Mouse (Mus musculus) gastrocnemius, postnatal 25 days (tissue): Measurements from ENCODE around the gene Elmod1. TPM values are rescaled to one million over a fixed set of nuclear protein-coding genes. Genes with fewer than 3 reads are reported as not detected.
"Not testable (repeated sequence)": the region's sequence is repeated elsewhere in the genome, so short reads cannot be mapped to it uniquely, and the experiment has no call there.

Experiments
- DNase-seq: peaks from one replicate; pipeline ENCODE4 v3.0.0; 2022
- long read RNA-seq, 2 experiments: library from polyadenylated mRNA; stranded (forward); transcript quantifications; one replicate each; pipeline ENCODE4 v2.0.0; 2021
- total RNA-seq, 2 experiments: library from RNA; stranded (reverse); gene quantifications; 1 replicate in 1 of 2; 2 replicates in 1 of 2; pipeline ENCODE4 v1.2.3; 2021

Gene Elmod1
- total RNA-seq, result not detected
- long read RNA-seq, experiment 1, result 0 reads
- long read RNA-seq, experiment 2, result 0 reads

DNA sequence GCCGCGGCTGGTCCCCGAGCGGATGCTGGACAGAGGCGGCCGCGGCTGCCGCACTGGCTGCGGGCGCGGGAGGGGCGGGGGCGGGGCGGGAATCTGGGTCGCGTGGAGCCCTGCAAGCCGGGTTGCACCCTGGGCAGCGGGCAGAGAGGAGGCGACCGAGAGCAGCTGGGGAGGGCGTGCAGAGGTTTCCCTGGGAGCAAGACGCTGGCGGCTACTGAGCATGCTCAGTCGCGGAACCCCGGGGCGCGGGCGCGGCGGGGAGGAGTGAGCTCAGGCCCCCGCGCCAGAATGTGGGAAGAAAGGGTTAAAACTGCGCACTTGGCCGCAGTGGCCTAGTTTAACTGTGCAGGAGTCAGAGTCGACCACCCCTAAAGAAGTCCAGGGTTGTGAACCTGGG, at the start of gene Elmod1:
TSS of gene Elmod1 (minus strand) at position 180 of the 397 bp plus-strand sequence.
- no peak for DNase-seq

GRCm38 (mm10) chr9:54022795-54023194, 47.7 kb upstream of the Elmod1 start:
- DNase-seq, result no peak

DNA sequence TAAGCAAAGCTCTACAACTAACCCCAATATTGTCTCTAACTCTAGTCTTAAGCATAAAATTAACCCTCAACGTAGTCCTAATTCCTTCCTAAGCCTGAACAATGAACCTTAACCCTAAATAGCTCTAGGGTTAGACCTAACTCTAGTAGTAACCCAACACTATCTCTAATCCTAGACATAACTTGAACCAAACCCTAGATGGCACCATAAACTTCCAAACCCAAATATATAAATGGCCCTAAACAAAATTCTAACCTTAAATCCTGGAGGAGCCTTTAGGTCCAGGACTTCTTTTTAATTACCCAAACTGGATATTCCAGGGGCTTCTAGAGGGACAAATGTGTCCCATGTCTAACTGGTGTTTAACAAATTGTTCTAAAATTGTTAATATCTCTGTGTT, 19.4 kb upstream of the Elmod1 start:
- no peak for DNase-seq

DNA sequence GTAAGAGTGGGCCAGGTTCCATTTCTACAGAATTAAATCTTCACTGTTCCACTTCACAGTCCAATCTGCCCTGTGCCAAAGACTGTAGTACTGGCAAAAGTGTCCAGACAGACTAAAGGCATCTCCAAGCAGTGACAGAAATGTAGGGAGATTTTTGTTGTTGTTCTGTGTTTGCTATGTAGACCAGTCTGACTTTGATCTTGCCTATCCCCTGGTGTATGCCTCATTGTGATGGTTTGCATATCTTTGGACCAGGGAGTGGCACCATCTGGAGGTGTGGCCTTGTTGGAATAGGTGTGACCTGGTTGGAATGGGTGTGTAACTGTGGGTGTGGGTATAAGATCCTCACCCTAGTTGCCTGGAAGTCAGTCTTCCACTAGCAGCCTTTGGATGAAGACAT, 17.5 kb upstream of the Elmod1 start:
- DNase-seq, result not testable (repeated sequence)

GRCm38 (mm10) chr9:53990921-53991320, 15.8 kb upstream of the Elmod1 start:
- no peak for DNase-seq

- DNase-seq, result no peak
Measured at GRCm38 (mm10) chr9:53986972-53987371, 11.9 kb upstream of the Elmod1 start.

DNA sequence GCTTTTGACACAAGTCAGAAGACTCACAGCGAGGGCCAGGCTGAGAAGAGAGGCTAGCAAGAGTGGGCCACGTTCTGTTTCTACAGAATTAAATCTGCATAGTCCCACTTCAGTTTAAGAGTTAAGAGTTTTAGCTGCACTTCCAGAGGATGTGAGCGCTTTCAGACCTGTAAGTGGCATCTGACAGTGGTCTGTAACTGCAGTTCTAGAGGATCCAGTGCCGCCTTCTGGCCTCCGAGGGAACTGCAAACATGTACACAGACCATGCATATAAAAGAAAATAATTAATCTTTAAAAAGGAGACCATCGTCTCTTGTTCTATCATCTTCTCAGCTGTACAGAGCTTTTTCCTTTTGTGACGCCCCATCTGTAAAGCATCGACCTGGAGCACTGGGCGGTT, 9.8 kb upstream of the Elmod1 start:
- DNase-seq, result no peak

GRCm38 (mm10) chr9:53974328-53975121, 576 bp downstream of the Elmod1 start:
- DNase-seq, result no peak

- no peak for DNase-seq
Measured at GRCm38 (mm10) chr9:53973929-53974327, 1.2 kb downstream of the Elmod1 start.

GRCm38 (mm10) chr9:53973241-53973640, 1.9 kb downstream of the Elmod1 start:
- no peak for DNase-seq

GRCm38 (mm10) chr9:53972358-53972757, 2.7 kb downstream of the Elmod1 start:
- no peak for DNase-seq

- no peak for DNase-seq
Measured at GRCm38 (mm10) chr9:53967610-53968368, 7.3 kb downstream of the Elmod1 start.

DNA sequence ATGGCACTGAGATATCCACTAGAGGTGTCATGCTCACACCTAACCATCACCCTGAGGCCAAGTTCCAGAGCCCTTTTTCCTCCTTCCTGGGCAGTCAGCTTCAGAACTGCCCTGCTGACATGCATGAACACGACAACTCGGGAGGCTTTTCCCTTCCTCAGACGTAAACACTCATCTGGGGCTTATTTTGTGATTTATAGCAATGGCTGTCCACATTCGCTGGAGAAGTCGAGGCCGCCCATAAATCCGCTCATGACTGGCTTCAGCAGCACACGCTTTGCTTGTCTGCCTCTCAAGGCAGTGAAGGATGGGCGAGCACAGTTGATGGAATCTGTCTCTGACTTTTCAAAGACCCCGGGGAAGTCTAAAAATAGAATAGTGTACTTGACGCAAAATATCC, 18.1 kb downstream of the Elmod1 start:
- DNase-seq, result no peak

- DNase-seq, result no peak
Measured at GRCm38 (mm10) chr9:53954853-53955252, 20.2 kb downstream of the Elmod1 start.

GRCm38 (mm10) chr9:53947463-53947862, 27.6 kb downstream of the Elmod1 start:
- no peak for DNase-seq

DNA sequence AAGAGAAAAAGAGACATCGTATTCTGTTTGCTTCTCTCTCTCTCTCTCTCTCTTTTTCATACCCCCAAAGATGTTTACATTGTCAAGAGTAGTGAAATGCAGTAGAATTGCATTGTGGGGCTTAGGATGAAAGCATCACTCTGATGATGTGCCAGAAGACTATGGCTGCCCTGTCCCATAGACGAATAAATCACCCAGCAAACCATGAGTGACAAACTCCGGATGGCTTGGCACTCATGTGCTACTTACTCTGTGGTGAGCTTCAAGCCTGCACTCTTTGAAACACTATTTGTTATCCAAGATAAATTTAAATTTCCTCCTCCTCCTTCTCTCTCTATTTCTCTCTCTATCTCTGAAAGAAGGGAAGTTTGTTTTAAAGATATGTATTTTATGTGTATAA, 36.5 kb downstream of the Elmod1 start:
- no peak for DNase-seq

DNA sequence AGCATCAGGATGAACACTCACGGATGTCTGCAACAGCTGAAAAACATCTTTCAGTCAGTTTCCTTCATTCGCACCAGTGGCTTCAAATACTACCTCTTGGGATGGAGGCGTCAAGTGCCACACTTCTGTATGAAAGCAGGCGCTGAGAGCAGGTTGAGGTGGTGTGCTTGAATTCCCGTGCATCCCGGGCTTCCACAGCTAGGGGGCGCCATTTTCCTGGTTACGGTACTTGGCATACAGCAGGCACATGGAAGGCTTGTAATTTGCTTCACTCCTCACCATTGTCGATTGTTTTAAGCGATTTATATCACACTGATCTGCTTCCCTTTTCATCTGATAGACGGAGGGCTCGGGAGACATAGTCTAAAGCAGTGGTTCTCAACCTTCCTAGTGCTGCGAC, 40.9 kb downstream of the Elmod1 start:
- DNase-seq, result no peak

- no peak for DNase-seq
Measured at GRCm38 (mm10) chr9:53933375-53933774, 41.7 kb downstream of the Elmod1 start.

- DNase-seq, result no peak
Measured at GRCm38 (mm10) chr9:53930906-53931305, 44.2 kb downstream of the Elmod1 start.

DNA sequence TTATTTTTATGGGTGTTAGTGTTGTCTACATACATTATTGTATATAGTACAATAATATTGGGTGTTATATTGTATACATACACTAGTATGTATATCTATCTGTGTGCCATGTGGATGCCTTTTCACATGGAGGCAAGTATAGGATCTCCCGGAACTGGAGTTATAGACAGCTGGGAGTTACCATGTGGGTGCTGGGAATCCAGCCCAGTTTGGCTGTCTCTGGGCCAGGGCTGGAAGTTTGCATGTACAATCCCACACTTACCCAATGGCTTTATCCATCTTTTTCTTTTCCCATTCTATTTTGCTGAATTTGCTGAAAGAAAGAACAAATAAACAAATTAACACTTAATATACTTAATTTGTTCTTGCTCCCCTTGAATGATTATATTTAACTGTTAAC, 54.0 kb downstream of the Elmod1 start:
- DNase-seq, result no peak

DNA sequence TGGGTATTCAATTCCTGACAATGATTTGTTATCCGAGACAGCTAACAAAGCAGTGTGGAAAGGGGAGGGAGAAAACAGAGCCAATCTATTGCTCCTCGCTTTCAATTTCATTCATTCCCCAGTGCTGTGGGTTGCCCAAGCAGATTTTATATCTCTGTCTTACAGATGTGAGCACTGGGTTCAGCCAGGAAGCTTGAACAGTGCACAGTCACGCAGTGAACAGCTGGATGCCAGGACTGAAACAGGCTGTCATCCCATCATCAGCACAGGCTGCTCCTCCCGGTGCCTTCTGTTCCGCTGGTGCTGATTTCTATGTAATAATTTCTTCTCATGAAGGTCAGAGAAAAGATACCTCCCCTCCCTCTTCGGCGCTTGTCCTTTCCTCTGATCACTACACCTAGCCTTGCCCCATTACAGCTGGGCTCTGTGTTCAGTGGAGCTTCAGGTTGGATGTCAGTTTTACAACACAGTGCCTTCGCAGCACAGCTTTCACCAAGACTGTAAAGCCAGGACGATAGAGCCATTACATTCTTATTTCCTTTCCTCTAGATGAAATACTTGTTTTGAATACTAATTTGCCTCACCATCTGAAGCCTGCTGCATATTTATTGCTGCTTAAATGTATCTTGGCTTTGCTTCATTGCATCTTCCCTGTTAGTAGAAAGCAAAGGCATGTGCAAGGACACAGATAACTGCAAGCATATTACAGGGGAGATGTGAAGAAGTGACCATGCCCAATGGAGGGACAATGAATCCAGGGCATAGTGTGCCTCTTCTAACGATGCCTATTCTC, 59.0 kb downstream of the Elmod1 start:
- DNase-seq, result no peak

GRCm38 (mm10) chr9:53910823-53911222, 64.3 kb downstream of the Elmod1 start:
- no peak for DNase-seq

GRCm38 (mm10) chr9:53910331-53910730, 64.8 kb downstream of the Elmod1 start:
- DNase-seq, result no peak
